Mouse (Mus musculus) common myeloid progenitor, adult 5-6 weeks (primary cell): ENCODE data around the gene Tnfrsf11a. TPM values are rescaled to one million over a fixed set of nuclear protein-coding genes. Genes with fewer than 3 reads are reported as not detected.

Experiments used
- ATAC-seq: replicated peaks from 2 replicates; pipeline ENCODE4 v1.8.0; 2016; ENCODE audit warnings: low read depth, mild to moderate bottlenecking, moderate TSS enrichment, inconsistent platforms; ENCODE audit not compliant: poor library complexity, severe bottlenecking
- total RNA-seq: library from RNA; stranded (forward); fragments of 200-1000, 187-1606 nt; gene quantifications from 2 replicates; pipeline ENCODE4 v1.2.3, GENCODE M21; 2017

The Tnfrsf11a gene
- total RNA-seq, 1 experiment from 2014 or later = 0.32 TPM

- ATAC-seq = no peak
Observed at GRCm38 (mm10) chr1:105819740-105820139, 39.2 kb downstream of the Tnfrsf11a start.

- no peak for ATAC-seq
Observed at GRCm38 (mm10) chr1:105824356-105824755, 43.8 kb downstream of the Tnfrsf11a start.

GRCm38 (mm10) chr1:105824980-105825379 is 44.5 kb downstream of the Tnfrsf11a start:
- ATAC-seq = no peak

GRCm38 (mm10) chr1:105827374-105827773 is 46.9 kb downstream of the Tnfrsf11a start:
- no peak for ATAC-seq

- ATAC-seq = no peak
Observed at GRCm38 (mm10) chr1:105827786-105828345, 47.3 kb downstream of the Tnfrsf11a start.

- no peak for ATAC-seq
Observed at GRCm38 (mm10) chr1:105829171-105829570, 48.7 kb downstream of the Tnfrsf11a start.

- ATAC-seq = no peak
Observed at GRCm38 (mm10) chr1:105832784-105833183, 52.3 kb downstream of the Tnfrsf11a start.

- no peak for ATAC-seq
Observed at GRCm38 (mm10) chr1:105842950-105843349, 62.4 kb downstream of the Tnfrsf11a start.

GRCm38 (mm10) chr1:105843386-105843785 is 62.9 kb downstream of the Tnfrsf11a start:
- ATAC-seq = no peak

- no peak for ATAC-seq
Observed at GRCm38 (mm10) chr1:105843856-105844255, 63.3 kb downstream of the Tnfrsf11a start.

- no peak for ATAC-seq
Observed at GRCm38 (mm10) chr1:105844341-105845006, 64.0 kb downstream of the Tnfrsf11a start.

GRCm38 (mm10) chr1:105846431-105846830 is 65.9 kb downstream of the Tnfrsf11a start:
- ATAC-seq = no peak

GRCm38 (mm10) chr1:105848806-105849205 is 68.3 kb downstream of the Tnfrsf11a start:
- ATAC-seq = no peak

GRCm38 (mm10) chr1:105851341-105851740 is 70.8 kb downstream of the Tnfrsf11a start:
- peak; percentile 39; the same call in 1 of the 2 replicates for ATAC-seq

GRCm38 (mm10) chr1:105859740-105860139 is 79.2 kb downstream of the Tnfrsf11a start:
- no peak for ATAC-seq

- no peak for ATAC-seq
Observed at GRCm38 (mm10) chr1:105876589-105876988, 96.1 kb downstream of the Tnfrsf11a start.

GRCm38 (mm10) chr1:105877808-105878207 is 97.3 kb downstream of the Tnfrsf11a start:
- no peak for ATAC-seq

- no peak for ATAC-seq
Observed at GRCm38 (mm10) chr1:105878416-105878815, 97.9 kb downstream of the Tnfrsf11a start.

- ATAC-seq = peak; percentile 69
Observed at GRCm38 (mm10) chr1:105880555-105881304, 100.2 kb downstream of the Tnfrsf11a start.

- no peak for ATAC-seq
Observed at GRCm38 (mm10) chr1:105881466-105881865, 100.9 kb downstream of the Tnfrsf11a start.

- no peak for ATAC-seq
Observed at GRCm38 (mm10) chr1:105883498-105883897, 103.0 kb downstream of the Tnfrsf11a start.
